Mouse (Mus musculus): ENCODE results near the gene Zfp786.

Zfp786 gene

GRCm38 (mm10) chr6:47835482-47835983 lies 4.9 kb upstream of the Zfp786 start, which contains the start of gene Zfp398:
Zfp398 (plus strand) TSS chr6:47835661.
- ChIA-PET POLR2A (interaction anchor here (0.5 to 3.7 kb wide), 58 partner anchors 9 to 249 kb away, joined by 3 to 30 read pairs (median 4); partner anchors contain the start of genes Pdia4 (in 4 of the 4), Zfp956 (in 2 of the 4), Ezh2 (in 1 of the 4) and Zfp282 (in 1 of the 4)), CTCF (interaction anchor here (0.6 to 2.4 kb wide), 63 partner anchors 9 to 254 kb away, joined by 3 to 18 read pairs (median 4); partner anchors contain the start of genes Pdia4 (in 3 of the 4), Zfp746 (in 3 of the 4), Zfp282 (in 2 of the 4) and Zfp956 (in 1 of the 4))

- ChIA-PET POLR2A (interaction anchor here in 3 of 4 experiments (0.6 to 1.6 kb wide), 6 partner anchors 9 to 44 kb away, joined by 3 to 6 read pairs (median 5); no protein-coding TSS in a partner anchor), CTCF (interaction anchor here (0.6 to 1.8 kb wide), 4 partner anchors 34 to 913 kb away, joined by 3 to 6 read pairs (median 4); no protein-coding TSS in a partner anchor)
Measured at GRCm38 (mm10) chr6:47832220-47832619, 1.6 kb upstream of the Zfp786 start.

GRCm38 (mm10) chr6:47828950-47829349 lies 1.7 kb downstream of the Zfp786 start:
- CTCF ChIA-PET, result interaction anchor here in 1 of 4 experiments (1.3 kb wide), 1 partner anchor 9 kb away, joined by 4 read pairs; no protein-coding TSS in a partner anchor
- POLR2A ChIA-PET, result interaction anchor here in 2 of 4 experiments (1.8 to 11.5 kb wide), 2 partner anchors 9 to 17 kb away, joined by 3 to 191 read pairs; partner anchors contain the start of gene Pdia4 (in 1 of the 2)

GRCm38 (mm10) chr6:47827462-47827861 lies 3.2 kb downstream of the Zfp786 start:
- POLR2A ChIA-PET, result interaction anchor here in 1 of 4 experiments (9.3 to 11.5 kb wide), 2 partner anchors 15 to 35 kb away, joined by 100 to 191 read pairs; partner anchors contain the start of gene Pdia4
- CTCF ChIA-PET, result interaction anchor here in 1 of 4 experiments (1.1 kb wide), 1 partner anchor 8 kb away, joined by 3 read pairs; the partner anchor contains the start of gene Zfp398

GRCm38 (mm10) chr6:47824241-47824640 lies 6.4 kb downstream of the Zfp786 start:
- CTCF ChIA-PET, result interaction anchor here in 3 of 4 experiments (0.9 to 2.8 kb wide), 4 partner anchors 11 to 25 kb away, joined by 4 to 9 read pairs (median 4); partner anchors contain the start of gene Zfp398 (in 3 of the 3)
- POLR2A ChIA-PET, result interaction anchor here in 3 of 4 experiments (1.0 to 11.5 kb wide), 25 partner anchors 8 to 155 kb away, joined by 3 to 191 read pairs (median 6); partner anchors contain the start of genes Pdia4 (in 3 of the 3) and Zfp398 (in 3 of the 3)

GRCm38 (mm10) chr6:47821776-47822175 lies 8.9 kb downstream of the Zfp786 start:
- ChIA-PET POLR2A (interaction anchor here in 2 of 4 experiments (1.2 to 11.5 kb wide), 8 partner anchors 8 to 44 kb away, joined by 3 to 191 read pairs (median 12); partner anchors contain the start of genes Pdia4 (in 2 of the 2) and Zfp398 (in 2 of the 2)), CTCF (interaction anchor here in 1 of 4 experiments (3.6 kb wide), 1 partner anchor 13 kb away, joined by 18 read pairs; the partner anchor contains the start of gene Zfp398)

GRCm38 (mm10) chr6:47821236-47821635 lies 9.4 kb downstream of the Zfp786 start:
- ChIA-PET CTCF (interaction anchor here in 2 of 4 experiments (1.9 to 3.6 kb wide), 4 partner anchors 14 to 22 kb away, joined by 8 to 18 read pairs (median 15); partner anchors contain the start of gene Zfp398 (in 2 of the 2)), POLR2A (interaction anchor here in 2 of 4 experiments (1.2 to 11.5 kb wide), 12 partner anchors 8 to 132 kb away, joined by 3 to 191 read pairs (median 7); partner anchors contain the start of genes Pdia4 (in 2 of the 2), Zfp398 (in 2 of the 2), Zfp786 (in 1 of the 2) and Zfp956 (in 1 of the 2))

- POLR2A ChIA-PET, result interaction anchor here (0.5 to 11.5 kb wide), 36 partner anchors 8 to 624 kb away, joined by 3 to 191 read pairs (median 5); partner anchors contain the start of genes Zfp398 (in 4 of the 4), Pdia4 (in 1 of the 4), Zfp746 (in 1 of the 4) and Zfp786 (in 1 of the 4)
- CTCF ChIA-PET, result interaction anchor here in 3 of 4 experiments (0.6 to 3.6 kb wide), 14 partner anchors 10 to 763 kb away, joined by 3 to 18 read pairs (median 5); partner anchors contain the start of gene Zfp398 (in 2 of the 3)
Measured at GRCm38 (mm10) chr6:47819626-47820325, 10.9 kb downstream of the Zfp786 start.

- POLR2A ChIA-PET, result interaction anchor here (0.7 to 11.5 kb wide), 15 partner anchors 7 to 1283 kb away, joined by 3 to 191 read pairs (median 6); partner anchors contain the start of genes Zfp398 (in 3 of the 4) and Pdia4 (in 1 of the 4)
Measured at GRCm38 (mm10) chr6:47818721-47819120, 11.9 kb downstream of the Zfp786 start.

GRCm38 (mm10) chr6:47816151-47816550 lies 14.5 kb downstream of the Zfp786 start:
- ChIA-PET POLR2A (interaction anchor here (0.8 to 11.4 kb wide), 8 partner anchors 8 to 137 kb away, joined by 3 to 191 read pairs (median 5); partner anchors contain the start of genes Zfp398 (in 1 of the 4), Zfp786 (in 1 of the 4) and Zfp956 (in 1 of the 4)), CTCF (interaction anchor here in 2 of 4 experiments (0.7 to 1.5 kb wide), 3 partner anchors 17 to 19 kb away, joined by 3 to 5 read pairs (median 4); partner anchors contain the start of gene Zfp398 (in 1 of the 2))

More at GRCm38 (mm10) chr6:47818721-47819120, 11.9 kb downstream of the Zfp786 start:
- CTCF ChIA-PET, result interaction anchor here in 2 of 4 experiments (2.7 to 3.6 kb wide), 3 partner anchors 17 to 19 kb away, joined by 14 to 18 read pairs (median 16); partner anchors contain the start of gene Zfp398 (in 1 of the 2)

- CTCF ChIA-PET, result interaction anchor here in 3 of 4 experiments (0.6 to 2.4 kb wide), 15 partner anchors 14 to 1389 kb away, joined by 3 to 25 read pairs (median 4); partner anchors contain the start of genes Zfp398 (in 3 of the 3) and Zfp786 (in 1 of the 3)
- POLR2A ChIA-PET, result interaction anchor here (0.6 to 11.4 kb wide), 51 partner anchors 8 to 1450 kb away, joined by 3 to 191 read pairs (median 5); partner anchors contain the start of genes Zfp398 (in 4 of the 4), Tra2a (in 1 of the 4), Zfp282 (in 1 of the 4) and Zfp786 (in 1 of the 4)
Measured at GRCm38 (mm10) chr6:47813257-47813878, 17.3 kb downstream of the Zfp786 start, which contains the start of gene Pdia4. Pdia4 (minus strand) TSS chr6:47813430.

- CTCF ChIA-PET, result interaction anchor here in 3 of 4 experiments (0.8 to 2.4 kb wide), 7 partner anchors 13 to 213 kb away, joined by 3 to 25 read pairs (median 6); partner anchors contain the start of genes Zfp398 (in 2 of the 3) and Zfp786 (in 1 of the 3)
- POLR2A ChIA-PET, result interaction anchor here (0.6 to 11.4 kb wide), 29 partner anchors 9 to 252 kb away, joined by 3 to 191 read pairs (median 6); partner anchors contain the start of genes Zfp398 (in 3 of the 4) and Zfp786 (in 1 of the 4)
Measured at GRCm38 (mm10) chr6:47812271-47812915, 18.3 kb downstream of the Zfp786 start.

GRCm38 (mm10) chr6:47811324-47811723 lies 19.3 kb downstream of the Zfp786 start:
- ChIA-PET CTCF (interaction anchor here in 1 of 4 experiments (2.7 kb wide), 1 partner anchor 12 kb away, joined by 16 read pairs; no protein-coding TSS in a partner anchor), POLR2A (interaction anchor here in 2 of 4 experiments (3.3 to 11.4 kb wide), 4 partner anchors 10 to 19 kb away, joined by 27 to 191 read pairs (median 66); no protein-coding TSS in a partner anchor)

- CTCF ChIA-PET, result interaction anchor here (0.7 to 2.7 kb wide), 7 partner anchors 10 to 25 kb away, joined by 3 to 16 read pairs (median 6); partner anchors contain the start of gene Zfp398 (in 1 of the 4)
- POLR2A ChIA-PET, result interaction anchor here in 3 of 4 experiments (0.9 to 11.4 kb wide), 14 partner anchors 9 to 95 kb away, joined by 3 to 191 read pairs (median 6); partner anchors contain the start of gene Zfp398 (in 1 of the 3)
Measured at GRCm38 (mm10) chr6:47810181-47810580, 20.5 kb downstream of the Zfp786 start.

- ChIA-PET CTCF (interaction anchor here (0.5 to 2.7 kb wide), 7 partner anchors 10 to 1330 kb away, joined by 3 to 16 read pairs (median 6); partner anchors contain the start of gene Zfp398 (in 1 of the 4)), POLR2A (interaction anchor here in 3 of 4 experiments (0.6 to 11.4 kb wide), 15 partner anchors 8 to 1466 kb away, joined by 3 to 191 read pairs (median 6); partner anchors contain the start of gene Zfp398 (in 1 of the 3))
Measured at GRCm38 (mm10) chr6:47809053-47809452, 21.6 kb downstream of the Zfp786 start.
